Mouse (Mus musculus): ENCODE data around the gene Strn3. TPM values are rescaled to one million over a fixed set of nuclear protein-coding genes. Genes with fewer than 3 reads are reported as not detected.
A peak's percentile ranks its signal among the peaks of the same experiment; 100 is the strongest.

The Strn3 gene
- polyA plus RNA-seq, 1 experiment, result 10.2 TPM

DNA sequence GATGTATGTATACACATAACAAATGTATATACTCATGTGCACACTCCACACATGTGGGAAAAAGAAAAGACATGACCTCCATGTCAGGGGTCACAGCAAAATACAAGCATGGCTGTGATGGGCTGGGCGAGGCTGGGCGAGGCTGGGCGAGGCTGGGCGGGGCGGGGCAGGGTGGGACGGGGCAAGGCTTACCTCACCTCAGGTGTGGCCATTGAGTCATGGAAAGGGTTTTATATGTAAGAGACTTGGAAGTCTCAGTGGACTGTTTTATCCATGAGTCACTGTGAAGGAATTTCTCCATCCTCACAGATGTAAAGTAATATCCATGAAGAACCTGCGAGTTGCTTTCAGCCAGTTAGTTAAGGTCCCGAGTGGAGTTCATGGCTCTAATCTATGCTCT, 30.1 kb upstream of the Strn3 start:
- H3K4me3 ChIP-seq (ENCODE audit: control insufficient read depth, low read depth, low read length), result no peak overlapping the region
- H3K4me1 ChIP-seq (ENCODE audit: control insufficient read depth, insufficient read depth, low read length), result no peaks in the 10 kb centered on the region
- no peaks in the 10 kb centered on the region for H3K36me3 ChIP-seq (ENCODE audit: control insufficient read depth, insufficient read depth, low read length)
- no peak for TF ChIP-seq CTCF (IDR thresholded peaks at IDR 0.05; ENCODE audit: control insufficient read depth, insufficient read depth, insufficient replicate concordance, low read depth, low read length)
- no peak for TF ChIP-seq POLR2A (IDR thresholded peaks at IDR 0.05; ENCODE audit: control insufficient read depth, low read depth, low read length)
- H3K27me3 ChIP-seq (ENCODE audit: control insufficient read depth, insufficient read depth, low read length), result no peaks in the 10 kb centered on the region
- no peak overlapping the region for H3K27ac ChIP-seq (ENCODE audit: control insufficient read depth, insufficient read depth, low read depth, low read length)

DNA sequence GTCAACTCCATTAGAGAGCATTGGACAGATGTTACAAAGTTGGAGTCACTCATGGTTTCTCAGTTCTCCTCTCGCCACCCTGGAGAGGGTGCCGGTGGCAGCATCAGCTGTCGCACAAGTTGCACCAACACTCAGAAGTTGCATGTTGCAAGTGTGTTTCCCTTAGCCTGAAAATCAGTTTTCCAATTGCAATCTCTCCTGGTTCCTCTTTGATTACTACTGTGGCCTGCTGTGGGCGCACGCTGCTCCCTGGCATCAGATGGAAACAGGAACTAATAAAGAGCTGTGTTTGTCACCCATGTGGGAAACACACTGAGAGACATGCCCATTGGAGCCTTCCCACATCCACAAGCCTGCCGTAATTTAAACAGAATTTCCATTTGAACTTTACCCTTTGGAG, 26.9 kb upstream of the Strn3 start:
- Histone ChIP-seq H3K4me1 (ENCODE audit: control insufficient read depth, insufficient read depth, low read length) (no peaks in the 10 kb centered on the region), H3K27me3 (ENCODE audit: control insufficient read depth, insufficient read depth, low read length) (no peaks in the 10 kb centered on the region), H3K36me3 (ENCODE audit: control insufficient read depth, insufficient read depth, low read length) (no peaks in the 10 kb centered on the region), H3K27ac (ENCODE audit: control insufficient read depth, insufficient read depth, low read depth, low read length) (no peak overlapping the region), H3K4me3 (ENCODE audit: control insufficient read depth, low read depth, low read length) (no peak overlapping the region)
- TF ChIP-seq POLR2A (IDR thresholded peaks at IDR 0.05; ENCODE audit: control insufficient read depth, low read depth, low read length), result no peak
- no peak for TF ChIP-seq CTCF (IDR thresholded peaks at IDR 0.05; ENCODE audit: control insufficient read depth, insufficient read depth, insufficient replicate concordance, low read depth, low read length)

- Histone ChIP-seq H3K4me3 (ENCODE audit: control insufficient read depth, low read depth, low read length) (no peak overlapping the region), H3K27me3 (ENCODE audit: control insufficient read depth, insufficient read depth, low read length) (no peaks in the 10 kb centered on the region), H3K27ac (ENCODE audit: control insufficient read depth, insufficient read depth, low read depth, low read length) (no peak overlapping the region), H3K36me3 (ENCODE audit: control insufficient read depth, insufficient read depth, low read length) (no peaks in the 10 kb centered on the region), H3K4me1 (ENCODE audit: control insufficient read depth, insufficient read depth, low read length) (peaks cover 5% of the 10 kb centered on the region)
- no peak for TF ChIP-seq CTCF (IDR thresholded peaks at IDR 0.05; ENCODE audit: control insufficient read depth, insufficient read depth, insufficient replicate concordance, low read depth, low read length)
- no peak for TF ChIP-seq POLR2A (IDR thresholded peaks at IDR 0.05; ENCODE audit: control insufficient read depth, low read depth, low read length)
These were observed 21.0 kb upstream of the Strn3 start for GRCm38 (mm10) chr12:51712685-51713084.

GRCm38 (mm10) chr12:51710154-51710553, 18.5 kb upstream of the Strn3 start:
- Histone ChIP-seq H3K27me3 (ENCODE audit: control insufficient read depth, insufficient read depth, low read length) (no peaks in the 10 kb centered on the region), H3K36me3 (ENCODE audit: control insufficient read depth, insufficient read depth, low read length) (no peaks in the 10 kb centered on the region), H3K4me3 (ENCODE audit: control insufficient read depth, low read depth, low read length) (no peak overlapping the region), H3K27ac (ENCODE audit: control insufficient read depth, insufficient read depth, low read depth, low read length) (no peak overlapping the region), H3K4me1 (ENCODE audit: control insufficient read depth, insufficient read depth, low read length) (peaks cover 5% of the 10 kb centered on the region)
- no peak for TF ChIP-seq POLR2A (IDR thresholded peaks at IDR 0.05; ENCODE audit: control insufficient read depth, low read depth, low read length)
- no peak for TF ChIP-seq CTCF (IDR thresholded peaks at IDR 0.05; ENCODE audit: control insufficient read depth, insufficient read depth, insufficient replicate concordance, low read depth, low read length)

DNA sequence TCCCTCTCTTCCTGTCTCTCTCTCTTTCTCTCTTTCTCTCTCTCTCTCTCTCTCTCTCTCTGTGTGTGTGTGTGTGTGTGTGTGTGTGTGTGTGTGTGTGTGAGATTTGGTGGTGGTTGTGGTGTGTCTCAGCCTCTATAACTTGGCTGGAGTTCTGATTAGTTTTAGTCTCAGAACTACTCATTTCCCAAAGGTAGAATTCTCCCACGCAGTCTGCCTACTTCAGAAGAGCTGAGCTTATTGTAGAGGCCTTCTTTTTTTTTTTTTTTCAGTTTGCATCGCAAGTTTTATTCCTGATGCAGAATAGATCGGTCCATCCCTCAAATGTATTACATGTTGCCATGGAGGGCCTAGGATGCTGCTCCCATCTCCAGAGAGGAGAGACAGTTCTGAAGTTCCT, 18.0 kb upstream of the Strn3 start:
- Histone ChIP-seq H3K4me1 (ENCODE audit: control insufficient read depth, insufficient read depth, low read length) (peaks cover 5% of the 10 kb centered on the region), H3K27ac (ENCODE audit: control insufficient read depth, insufficient read depth, low read depth, low read length) (no peak overlapping the region), H3K4me3 (ENCODE audit: control insufficient read depth, low read depth, low read length) (no peak overlapping the region), H3K27me3 (ENCODE audit: control insufficient read depth, insufficient read depth, low read length) (no peaks in the 10 kb centered on the region), H3K36me3 (ENCODE audit: control insufficient read depth, insufficient read depth, low read length) (no peaks in the 10 kb centered on the region)
- TF ChIP-seq POLR2A (IDR thresholded peaks at IDR 0.05; ENCODE audit: control insufficient read depth, low read depth, low read length), result no peak
- no peak for TF ChIP-seq CTCF (IDR thresholded peaks at IDR 0.05; ENCODE audit: control insufficient read depth, insufficient read depth, insufficient replicate concordance, low read depth, low read length)

DNA sequence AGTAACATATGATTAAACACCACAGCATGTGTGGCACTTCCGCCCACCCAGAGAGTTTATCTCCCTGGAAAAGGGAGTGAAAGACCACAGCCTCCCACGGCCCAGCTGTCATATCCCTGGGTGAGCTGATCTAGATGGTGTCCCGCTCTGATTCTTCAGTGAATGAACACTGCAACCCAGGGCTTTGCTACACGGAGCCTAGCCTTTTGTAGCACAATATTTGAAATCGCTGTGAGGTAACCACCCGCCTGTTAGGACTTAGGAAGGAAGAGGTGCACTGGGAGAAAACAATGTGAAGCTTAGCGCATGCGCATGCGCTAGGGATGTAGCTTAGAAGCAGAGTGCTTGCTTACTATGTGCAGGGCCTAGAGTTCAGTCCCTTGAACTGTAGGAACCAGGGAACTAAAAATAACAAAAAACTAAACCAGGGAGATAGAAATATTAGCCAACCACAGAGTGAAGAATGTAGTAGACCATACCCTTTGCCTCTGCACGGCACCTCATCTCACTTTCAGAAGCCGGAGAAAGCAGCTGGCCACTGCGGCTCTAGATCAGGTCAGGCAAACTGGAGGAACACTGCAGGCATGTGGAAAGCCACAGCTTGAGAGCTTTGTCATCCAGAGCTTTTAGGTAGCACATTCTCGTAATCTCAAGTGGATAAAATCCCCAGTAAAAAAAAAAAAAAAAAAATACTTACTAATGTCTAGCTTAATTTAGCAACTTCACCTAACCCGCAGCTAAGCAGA, 17.4 kb upstream of the Strn3 start:
- TF ChIP-seq POLR2A (IDR thresholded peaks at IDR 0.05; ENCODE audit: control insufficient read depth, low read depth, low read length), result no peak
- no peak for TF ChIP-seq CTCF (IDR thresholded peaks at IDR 0.05; ENCODE audit: control insufficient read depth, insufficient read depth, insufficient replicate concordance, low read depth, low read length)
- Histone ChIP-seq H3K4me1 (ENCODE audit: control insufficient read depth, insufficient read depth, low read length) (peaks cover 5% of the 10 kb centered on the region), H3K27ac (ENCODE audit: control insufficient read depth, insufficient read depth, low read depth, low read length) (peak overlapping the region; percentile 66), H3K36me3 (ENCODE audit: control insufficient read depth, insufficient read depth, low read length) (no peaks in the 10 kb centered on the region), H3K27me3 (ENCODE audit: control insufficient read depth, insufficient read depth, low read length) (no peaks in the 10 kb centered on the region), H3K4me3 (ENCODE audit: control insufficient read depth, low read depth, low read length) (no peak overlapping the region)

GRCm38 (mm10) chr12:51706673-51707235, 15.1 kb upstream of the Strn3 start:
- H3K4me1 ChIP-seq (ENCODE audit: control insufficient read depth, insufficient read depth, low read length), result peaks cover 5% of the 10 kb centered on the region
- no peak overlapping the region for H3K4me3 ChIP-seq (ENCODE audit: control insufficient read depth, low read depth, low read length)
- no peaks in the 10 kb centered on the region for H3K36me3 ChIP-seq (ENCODE audit: control insufficient read depth, insufficient read depth, low read length)
- H3K27me3 ChIP-seq (ENCODE audit: control insufficient read depth, insufficient read depth, low read length), result no peaks in the 10 kb centered on the region
- H3K27ac ChIP-seq (ENCODE audit: control insufficient read depth, insufficient read depth, low read depth, low read length), result no peak overlapping the region
- TF ChIP-seq POLR2A (IDR thresholded peaks at IDR 0.05; ENCODE audit: control insufficient read depth, low read depth, low read length), result no peak
- TF ChIP-seq CTCF (IDR thresholded peaks at IDR 0.05; ENCODE audit: control insufficient read depth, insufficient read depth, insufficient replicate concordance, low read depth, low read length), result no peak
